Mouse (Mus musculus): ENCODE measurements around the gene Tnip1.
"Not testable (repeated sequence)": the region's sequence is repeated elsewhere in the genome, so short reads cannot be mapped to it uniquely, and the experiment has no call there.

Tnip1 gene

GRCm38 (mm10) chr11:54971365-54972048, 8.8 kb upstream of the Tnip1 start:
- DNase-seq, result no peak

- DNase-seq, result no peak
Measured at GRCm38 (mm10) chr11:54965234-54965633, 2.5 kb upstream of the Tnip1 start.

- no peak for DNase-seq
Measured at GRCm38 (mm10) chr11:54961921-54962320, 796 bp downstream of the Tnip1 start.

- no peak for DNase-seq
Measured at GRCm38 (mm10) chr11:54961164-54961850, 1.4 kb downstream of the Tnip1 start.

- no peak for DNase-seq
Measured at GRCm38 (mm10) chr11:54960251-54960650, 2.5 kb downstream of the Tnip1 start.

- no peak for DNase-seq
Measured at GRCm38 (mm10) chr11:54958571-54959073, 4.1 kb downstream of the Tnip1 start.

- DNase-seq, result not testable (repeated sequence)
Measured at GRCm38 (mm10) chr11:54957708-54958107, 5.0 kb downstream of the Tnip1 start.

- no peak for DNase-seq
Measured at GRCm38 (mm10) chr11:54956912-54957311, 5.8 kb downstream of the Tnip1 start.

- DNase-seq, result peak; percentile 100
Measured at GRCm38 (mm10) chr11:54955735-54956480, 6.8 kb downstream of the Tnip1 start.

GRCm38 (mm10) chr11:54955400-54955734, 7.3 kb downstream of the Tnip1 start:
- DNase-seq, result not testable (repeated sequence)

GRCm38 (mm10) chr11:54954716-54955115, 8.0 kb downstream of the Tnip1 start:
- DNase-seq, result no peak

GRCm38 (mm10) chr11:54953993-54954446, 8.7 kb downstream of the Tnip1 start:
- DNase-seq, result no peak

- DNase-seq, result no peak
Measured at GRCm38 (mm10) chr11:54952651-54953050, 10.1 kb downstream of the Tnip1 start.

GRCm38 (mm10) chr11:54950684-54951083, 12.0 kb downstream of the Tnip1 start:
- no peak for DNase-seq

GRCm38 (mm10) chr11:54949717-54950116, 13.0 kb downstream of the Tnip1 start:
- no peak for DNase-seq

GRCm38 (mm10) chr11:54944702-54945101, 18.0 kb downstream of the Tnip1 start:
- no peak for DNase-seq

GRCm38 (mm10) chr11:54940056-54940455, 22.7 kb downstream of the Tnip1 start:
- DNase-seq, result no peak

- no peak for DNase-seq
Measured at GRCm38 (mm10) chr11:54939501-54939900, 23.2 kb downstream of the Tnip1 start.

GRCm38 (mm10) chr11:54936771-54937140, 26.0 kb downstream of the Tnip1 start:
- DNase-seq, result no peak

GRCm38 (mm10) chr11:54936035-54936770, 26.5 kb downstream of the Tnip1 start:
- no peak for DNase-seq

GRCm38 (mm10) chr11:54934198-54934597, 28.5 kb downstream of the Tnip1 start:
- DNase-seq, result no peak

GRCm38 (mm10) chr11:54932540-54932939, 30.2 kb downstream of the Tnip1 start:
- DNase-seq, result no peak
